Mouse (Mus musculus) forebrain, postnatal 0 days (tissue): ENCODE data around the gene Plcl1. TPM values are rescaled to one million over a fixed set of nuclear protein-coding genes. Genes with fewer than 3 reads are reported as not detected.
A peak's percentile ranks its signal among the peaks of the same experiment; 100 is the strongest.
"Not testable (repeated sequence)": the region's sequence is repeated elsewhere in the genome, so short reads cannot be mapped to it uniquely, and the experiment has no call there.

ENCODE experiments used
- ATAC-seq: fragments of 200-750 bp; cut with Nextera tagmentation; 2 replicates; pipeline ENCODE4 v1.8.0; 2017; ENCODE audit warnings: mild to moderate bottlenecking, moderate library complexity
- DNase-seq: peaks from one replicate; pipeline ENCODE4 v3.0.0-alpha.2; 2015
- H3K27ac ChIP-seq: fragments of 300-500 bp; sonication (generic); 2 replicates; pipeline ENCODE4 v1.5.1; 2014; ENCODE audit warnings: low read depth, mild to moderate bottlenecking, antibody characterized with exemption, low read length, moderate library complexity, mixed read lengths
- H3K27me3 ChIP-seq: fragments of 300-500 bp; sonication (generic); 2 replicates; pipeline ENCODE4 v1.6.1; 2014; ENCODE audit warnings: mild to moderate bottlenecking, low read length, mixed read lengths; ENCODE audit not compliant: insufficient read depth
- H3K36me3 ChIP-seq: fragments of 300-500 bp; sonication (generic); 2 replicates; pipeline ENCODE4 v1.6.1; 2014; ENCODE audit warnings: mild to moderate bottlenecking, moderate library complexity; ENCODE audit not compliant: insufficient read depth
- H3K4me1 ChIP-seq: fragments of 300-500 bp; sonication (generic); 2 replicates; pipeline ENCODE4 v1.6.1; 2014; ENCODE audit warnings: antibody characterized with exemption; ENCODE audit not compliant: insufficient read depth
- H3K4me2 ChIP-seq: fragments of 300-500 bp; sonication (generic); 2 replicates; pipeline ENCODE4 v1.6.1; 2014; ENCODE audit warnings: low read depth, mild to moderate bottlenecking, moderate library complexity
- H3K4me3 ChIP-seq: fragments of 300-500 bp; sonication (generic); 2 replicates; pipeline ENCODE4 v1.5.1; 2014; ENCODE audit warnings: low read depth, low read length, mixed read lengths
- H3K9ac ChIP-seq: fragments of 300-500 bp; sonication (generic); 2 replicates; pipeline ENCODE4 v1.6.1; 2014; ENCODE audit warnings: mild to moderate bottlenecking
- H3K9me3 ChIP-seq: fragments of 300-500 bp; sonication (generic); 2 replicates; pipeline ENCODE4 v1.6.1; 2016; ENCODE audit warnings: low read length
- CTCF ChIP-seq: sonication (generic); IDR thresholded peaks from 2 replicates; pipeline ENCODE4 v1.5.1; 2016; ENCODE audit warnings: antibody characterized with exemption, control low read depth, low read depth
- WGBS: fragments of 180-500 bp; shearing (Covaris S2); extraction: QIAGEN DNeasy Blood & Tissue Kit; methylation state at CpG from one replicate; pipeline ENCODE4 v1.1.7; 2014; 5-methylcytosine and 5-hydroxymethylcytosine counted together
- polyA plus RNA-seq: library from polyadenylated mRNA; unstranded; fragments of >200 nt; fragmentation: Nextera tagmentation; extraction: Ambion mirVana; gene quantifications from 2 replicates; pipeline ENCODE4 v1.2.1, GENCODE M21; 2015
- total RNA-seq: library from RNA; depleted of rRNA; stranded (reverse); fragments of >200 nt; gene quantifications from 2 replicates; pipeline ENCODE4 v1.2.3, GENCODE M21; 2014

Plcl1 gene
- total and polyA plus RNA-seq, 2 experiments from 2014 or later = 3.0 to 7.7 TPM

DNA sequence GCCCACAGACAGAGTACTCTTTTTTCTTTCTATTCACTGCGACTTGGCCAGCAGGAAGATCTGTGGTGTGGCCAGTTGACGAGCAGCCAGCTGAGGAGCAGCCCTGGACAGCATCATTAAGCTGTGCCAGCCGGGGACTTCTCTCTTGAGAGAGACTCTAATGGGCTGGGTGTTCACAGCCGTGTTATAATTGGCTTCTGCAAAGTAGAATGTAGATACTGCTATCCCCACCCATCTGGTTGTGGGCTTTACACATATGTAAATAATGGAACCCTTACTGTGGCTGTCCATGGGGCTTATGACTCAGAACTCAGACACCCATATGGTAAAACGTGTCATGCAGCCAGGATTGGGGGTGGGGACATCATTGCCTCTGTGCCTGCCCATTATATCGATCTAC lies 83.6 kb downstream of the Plcl1 start:
- peak; percentile 64 for DNase-seq
- ATAC-seq = peak; percentile 90
- no peak for TF ChIP-seq CTCF
- no peaks in the 10 kb centered on the region for H3K36me3 ChIP-seq
- WGBS = 16% methylated on average over 6 of the region's 6 CpGs
- no peaks in the 10 kb centered on the region for H3K27me3 ChIP-seq
- H3K4me1 ChIP-seq = no peaks in the 10 kb centered on the region
- H3K27ac ChIP-seq = no peak overlapping the region
- H3K4me3 ChIP-seq = no peak overlapping the region
- no peaks in the 10 kb centered on the region for H3K9me3 ChIP-seq
- no peak overlapping the region for H3K4me2 ChIP-seq
- H3K9ac ChIP-seq = no peak overlapping the region

DNA sequence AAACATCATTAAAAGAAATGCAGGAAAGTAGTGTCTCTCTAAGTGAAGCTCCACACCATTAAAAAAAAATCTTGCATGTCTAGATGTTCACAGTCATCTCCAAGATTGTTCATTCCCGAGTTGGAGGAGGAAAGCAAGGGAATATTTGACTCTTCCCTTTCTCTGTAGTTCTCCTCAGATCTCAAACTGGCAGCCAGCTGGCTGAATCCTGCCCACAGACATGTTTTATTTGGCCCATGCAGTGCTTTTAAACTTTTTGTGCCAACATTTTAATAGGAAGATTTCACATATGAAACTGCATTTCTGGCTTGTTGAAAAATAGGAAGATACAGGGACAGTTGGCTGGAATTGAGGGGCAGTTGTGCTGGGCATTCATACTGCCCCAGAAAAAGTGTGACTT lies 94.2 kb downstream of the Plcl1 start:
- DNase-seq (peak; percentile 59), ATAC-seq (no peak)
- Histone ChIP-seq H3K27me3 (no peaks in the 10 kb centered on the region), H3K4me3 (no peak overlapping the region), H3K36me3 (no peaks in the 10 kb centered on the region), H3K4me2 (no peak overlapping the region), H3K9ac (no peak overlapping the region), H3K27ac (no peak overlapping the region), H3K4me1 (peaks cover 9% of the 10 kb centered on the region), H3K9me3 (no peaks in the 10 kb centered on the region)
- TF ChIP-seq CTCF = no peak
- WGBS = 42% methylated on average over 1 of the region's 1 CpGs

- TF ChIP-seq CTCF = no peak
- peak; percentile 45; the same call in 1 of the 2 replicates for ATAC-seq
- 14% methylated on average over 2 of the region's 2 CpGs for WGBS
- no peak overlapping the region for H3K4me2 ChIP-seq
- H3K4me3 ChIP-seq = no peak overlapping the region
- H3K9me3 ChIP-seq = no peaks in the 10 kb centered on the region
- H3K27me3 ChIP-seq = no peaks in the 10 kb centered on the region
- DNase-seq = peak; percentile 7
- no peak overlapping the region for H3K9ac ChIP-seq
- no peak overlapping the region for H3K27ac ChIP-seq
- H3K4me1 ChIP-seq = peaks cover 9% of the 10 kb centered on the region
- H3K36me3 ChIP-seq = no peaks in the 10 kb centered on the region
Measured at GRCm38 (mm10) chr1:55500981-55501682, 95.4 kb downstream of the Plcl1 start.

GRCm38 (mm10) chr1:55505811-55506210 lies 100.1 kb downstream of the Plcl1 start:
- no peak for TF ChIP-seq CTCF
- no peaks in the 10 kb centered on the region for H3K36me3 ChIP-seq
- WGBS = 41% methylated on average over 4 of the region's 4 CpGs
- 0 out of 2 replicates have a peak, but pooled peaks have one; percentile 16 for ATAC-seq
- H3K27ac ChIP-seq = no peak overlapping the region
- no peaks in the 10 kb centered on the region for H3K27me3 ChIP-seq
- H3K9me3 ChIP-seq = no peaks in the 10 kb centered on the region
- H3K4me1 ChIP-seq = peaks cover 4% of the 10 kb centered on the region; the same call in 1 of the 2 replicates
- no peak overlapping the region for H3K4me3 ChIP-seq
- no peak overlapping the region for H3K4me2 ChIP-seq
- no peak for DNase-seq
- no peak overlapping the region for H3K9ac ChIP-seq

GRCm38 (mm10) chr1:55507061-55507460 lies 101.3 kb downstream of the Plcl1 start:
- Histone ChIP-seq H3K4me1 (no peaks in the 10 kb centered on the region), H3K4me3 (no peak overlapping the region), H3K27me3 (no peaks in the 10 kb centered on the region), H3K27ac (no peak overlapping the region), H3K36me3 (no peaks in the 10 kb centered on the region), H3K4me2 (no peak overlapping the region), H3K9ac (no peak overlapping the region), H3K9me3 (no peaks in the 10 kb centered on the region)
- TF ChIP-seq CTCF = no peak
- DNase-seq (no peak), ATAC-seq (no peak)
- 83% methylated on average over 6 of the region's 6 CpGs for WGBS

GRCm38 (mm10) chr1:55509587-55509986 lies 103.9 kb downstream of the Plcl1 start:
- TF ChIP-seq CTCF = no peak
- ATAC-seq (no peak), DNase-seq (no peak)
- H3K4me1 ChIP-seq = no peaks in the 10 kb centered on the region
- H3K9ac ChIP-seq = no peak overlapping the region
- H3K9me3 ChIP-seq = no peaks in the 10 kb centered on the region
- WGBS = 95% methylated on average over 1 of the region's 1 CpGs
- H3K4me2 ChIP-seq = no peak overlapping the region
- H3K36me3 ChIP-seq = no peaks in the 10 kb centered on the region
- H3K4me3 ChIP-seq = no peak overlapping the region
- H3K27me3 ChIP-seq = no peaks in the 10 kb centered on the region
- no peak overlapping the region for H3K27ac ChIP-seq

- Histone ChIP-seq H3K4me1 (no peaks in the 10 kb centered on the region), H3K27ac (no peak overlapping the region)
- TF ChIP-seq CTCF = no peak
Measured at GRCm38 (mm10) chr1:55512165-55512564, 106.4 kb downstream of the Plcl1 start.

DNA sequence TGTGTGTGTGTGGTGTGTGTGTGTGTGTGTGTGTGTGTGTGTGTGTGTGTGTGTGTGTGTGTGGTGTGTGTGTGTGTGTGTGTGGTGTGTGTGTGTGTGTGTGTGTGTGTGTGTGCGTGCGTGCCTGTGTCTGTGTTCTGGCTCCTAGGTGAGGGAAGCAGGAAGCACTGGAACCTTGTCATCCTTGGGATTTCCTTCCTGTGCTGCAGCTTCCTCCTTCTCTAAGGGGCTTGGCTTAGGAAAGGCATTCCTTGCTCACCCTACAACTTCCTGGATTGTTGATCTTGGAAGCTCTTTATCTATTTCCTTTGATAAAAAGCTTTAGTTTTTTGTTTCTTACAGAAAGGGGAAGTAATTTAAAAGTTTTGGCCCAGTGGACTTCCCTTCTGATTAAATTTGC lies 107.1 kb downstream of the Plcl1 start:
- not testable (repeated sequence) for ATAC-seq, H3K36me3 ChIP-seq, H3K9ac ChIP-seq, H3K9me3 ChIP-seq, H3K4me2 ChIP-seq, DNase-seq, H3K27ac ChIP-seq, H3K27me3 ChIP-seq, H3K4me1 ChIP-seq, H3K4me3 ChIP-seq
- WGBS = 91% methylated on average over 2 of the region's 2 CpGs

More at GRCm38 (mm10) chr1:55512165-55512564, 106.4 kb downstream of the Plcl1 start:
- H3K9me3 ChIP-seq = no peaks in the 10 kb centered on the region
- DNase-seq = no peak
- 83% methylated on average over 3 of the region's 3 CpGs for WGBS
- no peak overlapping the region for H3K4me3 ChIP-seq
- no peaks in the 10 kb centered on the region for H3K36me3 ChIP-seq
- no peaks in the 10 kb centered on the region for H3K27me3 ChIP-seq
- ATAC-seq = no peak
- H3K9ac ChIP-seq = no peak overlapping the region
- H3K4me2 ChIP-seq = no peak overlapping the region
